Mouse (Mus musculus): ENCODE measurements around the gene Ints2.

Ints2 gene

GRCm38 (mm10) chr11:86170743-86171142, 86.6 kb downstream of the Ints2 start:
- no peak for DNase-seq (ENCODE audit: low spot score)

Data from yolk sac, embryonic 10.5 days (tissue).